Mouse (Mus musculus) thymus, adult 2 months (tissue): ENCODE measurements around the gene Hprt. TPM values are rescaled to one million over a fixed set of nuclear protein-coding genes. Genes with fewer than 3 reads are reported as not detected.

Source experiments
- DNase-seq: peaks from one replicate; pipeline ENCODE4 v3.0.0; 2021
- H3K27ac ChIP-seq: fragments of 200-500 bp; 2 replicates; pipeline ENCODE4 v1.5.1; 2012; ENCODE audit warnings: low read length, control low read depth; ENCODE audit not compliant: control insufficient read depth, insufficient read depth
- H3K27me3 ChIP-seq: fragments of 200-500 bp; 2 replicates; pipeline ENCODE4 v1.6.1; 2012; ENCODE audit warnings: mild to moderate bottlenecking, low read length, moderate library complexity, mixed read lengths; ENCODE audit not compliant: control insufficient read depth, insufficient read depth
- H3K36me3 ChIP-seq: fragments of 200-500 bp; 2 replicates; pipeline ENCODE4 v1.6.1; 2012; ENCODE audit warnings: mild to moderate bottlenecking, low read length, moderate library complexity; ENCODE audit not compliant: control insufficient read depth, insufficient read depth
- H3K4me1 ChIP-seq: fragments of 200-500 bp; replicated peaks from 2 replicates; pipeline ENCODE4 v1.6.1; 2012; ENCODE audit warnings: low read length; ENCODE audit not compliant: control insufficient read depth, insufficient read depth
- H3K4me3 ChIP-seq: fragments of 200-500 bp; 2 replicates; pipeline ENCODE4 v1.5.1; 2012; ENCODE audit warnings: mild to moderate bottlenecking, low read length, control low read depth, moderate library complexity; ENCODE audit not compliant: control insufficient read depth, insufficient read depth
- CTCF ChIP-seq: fragments of 200-500 bp; IDR thresholded peaks from 2 replicates; pipeline ENCODE4 v1.5.1; 2012; ENCODE audit warnings: mild to moderate bottlenecking, control low read depth, low read length, moderate library complexity, borderline replicate concordance; ENCODE audit not compliant: control insufficient read depth, poor library complexity, insufficient read depth; ENCODE audit errors: extremely low read depth
- POLR2A ChIP-seq: fragments of 200-500 bp; IDR thresholded peaks from 2 replicates; pipeline ENCODE4 v1.6.1; 2012; ENCODE audit warnings: mild to moderate bottlenecking, low read length, control low read depth, moderate library complexity; ENCODE audit not compliant: control insufficient read depth, poor library complexity, insufficient read depth; ENCODE audit errors: extremely low read depth
- WGBS: fragments of 180-500 bp; shearing (Covaris S2); methylation state at CpG from one replicate; pipeline ENCODE4 v1.1.7; 2018; 5-methylcytosine and 5-hydroxymethylcytosine counted together
- polyA plus RNA-seq: library from polyadenylated mRNA; depleted of rRNA; stranded (reverse); fragments of >200 nt; gene quantifications from 2 replicates; pipeline ENCODE4 v1.2.3, GENCODE M21; 2012

Hprt gene
- polyA plus RNA-seq, 1 experiment, result 19.6 TPM

GRCm38 (mm10) chrX:53039651-53040050, 51.7 kb downstream of the Hprt start:
- Histone ChIP-seq H3K4me1 (no peaks in the 10 kb centered on the region; the same call in 1 of the 2 replicates), H3K4me3 (no peak overlapping the region), H3K27me3 (no peaks in the 10 kb centered on the region), H3K27ac (no peak overlapping the region), H3K36me3 (no peaks in the 10 kb centered on the region)
- TF ChIP-seq POLR2A (no peak), CTCF (no peak)
- WGBS, result 94% methylated on average over 5 of the region's 5 CpGs
- DNase-seq, result no peak

DNA sequence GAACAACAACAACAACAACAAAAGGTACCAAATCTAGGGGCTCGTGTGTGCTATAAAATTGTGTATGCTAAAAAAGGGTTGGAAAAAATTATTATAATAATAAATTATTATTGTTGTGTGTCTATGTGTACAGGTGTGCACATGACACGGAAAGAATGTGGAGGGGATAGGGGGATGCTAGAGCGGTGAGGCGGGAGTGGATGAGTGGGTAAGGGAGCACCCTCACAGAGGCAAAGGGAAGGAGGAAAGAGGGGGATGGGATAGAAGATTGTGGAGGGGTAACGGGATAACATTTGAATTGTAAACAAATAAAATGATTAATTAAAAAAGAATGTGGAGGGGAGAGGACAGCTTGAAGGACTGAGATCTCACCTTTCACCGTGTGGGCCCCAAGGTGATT, 52.2 kb downstream of the Hprt start:
- Histone ChIP-seq H3K36me3 (no peaks in the 10 kb centered on the region), H3K27me3 (no peaks in the 10 kb centered on the region), H3K4me1 (peaks cover 1% of the 10 kb centered on the region), H3K4me3 (no peak overlapping the region), H3K27ac (no peak overlapping the region)
- no peak for DNase-seq
- TF ChIP-seq POLR2A, result no peak
- no peak for TF ChIP-seq CTCF
- 95% methylated on average over 6 of the region's 6 CpGs for WGBS

GRCm38 (mm10) chrX:53041006-53041405, 53.1 kb downstream of the Hprt start:
- no peak for DNase-seq
- H3K4me1 ChIP-seq, result peaks cover 4% of the 10 kb centered on the region
- H3K27ac ChIP-seq, result no peak overlapping the region
- TF ChIP-seq POLR2A (no peak), CTCF (no peak)
- H3K36me3 ChIP-seq, result no peaks in the 10 kb centered on the region
- H3K4me3 ChIP-seq, result no peak overlapping the region
- no peaks in the 10 kb centered on the region for H3K27me3 ChIP-seq
- 92% methylated on average over 6 of the region's 6 CpGs for WGBS

- TF ChIP-seq POLR2A (no peak), CTCF (no peak)
- peak; percentile 22 for DNase-seq
- H3K4me1 ChIP-seq, result peaks cover 7% of the 10 kb centered on the region
- peak overlapping the region; percentile 66 for H3K27ac ChIP-seq
- no peak overlapping the region for H3K4me3 ChIP-seq
- WGBS, result 28% methylated on average over 10 of the region's 10 CpGs
- H3K27me3 ChIP-seq, result no peaks in the 10 kb centered on the region
- no peaks in the 10 kb centered on the region for H3K36me3 ChIP-seq
Measured at GRCm38 (mm10) chrX:53045187-53045903, 57.4 kb downstream of the Hprt start.

- TF ChIP-seq CTCF (no peak), POLR2A (no peak)
- Histone ChIP-seq H3K4me1 (peaks cover 9% of the 10 kb centered on the region), H3K27me3 (no peaks in the 10 kb centered on the region), H3K27ac (no peak overlapping the region), H3K36me3 (no peaks in the 10 kb centered on the region), H3K4me3 (no peak overlapping the region)
- no peak for DNase-seq
- 94% methylated on average over 4 of the region's 4 CpGs for WGBS
Measured at GRCm38 (mm10) chrX:53046033-53046432, 58.1 kb downstream of the Hprt start.

DNA sequence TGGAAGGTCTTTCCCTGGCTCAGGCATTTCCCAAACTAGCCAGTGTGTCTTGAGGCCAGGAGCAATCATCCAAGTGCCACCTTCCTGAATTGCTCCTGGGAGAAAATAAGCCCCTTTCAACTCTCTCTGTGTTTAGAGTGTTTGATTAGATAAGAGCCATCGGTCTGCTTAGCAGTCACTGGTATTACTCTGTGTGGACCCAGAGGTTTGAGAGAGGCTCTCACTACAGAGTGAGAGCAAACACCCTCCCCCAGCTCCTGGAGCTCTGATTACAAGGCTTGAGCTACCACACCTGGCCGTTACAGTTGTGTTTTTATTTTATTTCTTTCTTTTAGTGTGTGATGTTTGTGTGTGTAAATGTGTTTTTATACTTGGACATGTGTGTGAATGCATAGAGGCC, 59.0 kb downstream of the Hprt start:
- H3K27me3 ChIP-seq, result no peaks in the 10 kb centered on the region
- H3K36me3 ChIP-seq, result no peaks in the 10 kb centered on the region
- H3K27ac ChIP-seq, result no peak overlapping the region
- TF ChIP-seq POLR2A, result no peak
- no peak for TF ChIP-seq CTCF
- peaks cover 9% of the 10 kb centered on the region for H3K4me1 ChIP-seq
- 84% methylated on average over 2 of the region's 2 CpGs for WGBS
- no peak overlapping the region for H3K4me3 ChIP-seq
- DNase-seq, result no peak

DNA sequence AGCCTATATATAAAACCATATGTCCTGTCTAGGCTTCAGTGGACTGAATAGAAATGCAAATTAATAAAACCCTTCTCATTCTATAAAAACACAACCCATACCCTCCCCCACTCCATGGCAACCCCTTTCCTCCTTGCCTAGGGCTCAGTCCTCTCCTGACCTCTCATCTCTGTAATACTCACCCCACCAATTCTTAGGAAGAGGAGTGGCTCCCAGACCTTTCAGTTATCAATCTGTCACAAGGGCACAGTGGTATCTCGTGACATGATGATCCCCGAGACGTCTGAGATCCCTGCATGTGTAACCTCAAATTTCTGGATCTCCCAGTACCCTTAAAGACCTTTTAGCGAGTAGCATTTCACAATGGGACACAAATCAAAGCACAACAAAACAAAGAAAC, 61.3 kb downstream of the Hprt start:
- H3K27me3 ChIP-seq, result no peaks in the 10 kb centered on the region
- no peak overlapping the region for H3K4me3 ChIP-seq
- H3K36me3 ChIP-seq, result no peaks in the 10 kb centered on the region
- H3K27ac ChIP-seq, result no peak overlapping the region
- no peak for DNase-seq
- 95% methylated on average over 4 of the region's 4 CpGs for whole genome bisulfite sequencing
- no peak for TF ChIP-seq POLR2A
- TF ChIP-seq CTCF, result no peak
- peaks cover 12% of the 10 kb centered on the region for H3K4me1 ChIP-seq
